Mouse (Mus musculus) urinary bladder, postnatal 14 days (tissue): ENCODE data around the gene Ptprn2.

Experiments
- DNase-seq: peaks from one replicate; pipeline ENCODE4 v3.0.0; 2021; ENCODE audit warnings: low spot score

Gene Ptprn2

DNA sequence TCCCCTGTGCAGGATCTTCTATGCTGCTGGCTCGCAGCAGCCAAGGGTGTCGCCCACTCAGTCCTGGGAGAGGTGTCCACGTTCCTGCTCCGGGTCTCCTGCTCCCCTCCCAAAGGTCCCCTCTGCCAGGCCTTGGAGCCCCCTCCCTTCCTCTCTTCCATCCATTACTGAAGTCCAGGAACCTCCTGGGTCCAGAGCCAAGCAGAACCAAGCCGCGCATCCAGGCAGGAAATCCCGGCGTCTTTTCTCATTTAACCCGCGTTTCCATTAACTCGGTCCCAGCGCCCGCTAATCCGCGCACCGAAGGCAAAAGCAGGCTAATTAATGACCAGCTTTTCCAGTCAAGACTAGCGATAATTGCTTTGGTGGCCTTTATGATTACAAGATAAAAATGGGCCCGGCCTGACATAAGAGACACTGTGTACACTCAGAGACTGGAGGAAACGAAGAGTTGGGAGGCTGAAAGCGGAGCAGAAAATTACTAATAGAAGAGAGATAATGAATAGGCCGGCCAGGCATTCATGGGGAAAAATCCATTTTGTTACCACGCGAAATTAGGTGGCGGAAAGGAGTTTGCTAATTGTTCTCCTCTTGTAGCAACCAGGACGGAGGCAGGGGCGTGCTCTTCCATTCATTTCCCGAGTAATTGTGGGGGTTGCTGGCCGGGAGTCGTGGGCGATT, 674.8 kb downstream of the Ptprn2 start:
- no peak for DNase-seq

DNA sequence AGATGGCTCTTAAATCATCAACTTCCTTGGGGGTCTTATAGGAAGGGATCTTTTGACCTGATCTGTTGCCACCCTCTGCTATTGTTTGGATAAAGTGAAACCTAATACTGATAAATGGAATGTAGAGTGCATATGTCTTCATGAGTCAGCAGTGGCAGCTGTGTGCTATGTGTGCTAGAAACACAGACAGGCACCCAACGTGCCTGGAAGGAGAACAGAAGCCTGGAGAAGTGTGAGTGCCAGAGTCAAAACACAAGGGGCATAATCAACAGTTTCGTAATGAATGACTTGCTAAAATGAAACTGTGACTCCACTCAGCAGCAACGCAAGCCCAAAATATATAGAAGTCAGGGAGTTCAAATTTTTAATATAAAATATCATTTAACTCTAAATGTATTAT, 676.7 kb downstream of the Ptprn2 start:
- no peak for DNase-seq

- DNase-seq: no peak
These were observed 678.3 kb downstream of the Ptprn2 start for GRCm38 (mm10) chr12:117163789-117164188.

GRCm38 (mm10) chr12:117166266-117166665, 680.7 kb downstream of the Ptprn2 start:
- DNase-seq: no peak

DNA sequence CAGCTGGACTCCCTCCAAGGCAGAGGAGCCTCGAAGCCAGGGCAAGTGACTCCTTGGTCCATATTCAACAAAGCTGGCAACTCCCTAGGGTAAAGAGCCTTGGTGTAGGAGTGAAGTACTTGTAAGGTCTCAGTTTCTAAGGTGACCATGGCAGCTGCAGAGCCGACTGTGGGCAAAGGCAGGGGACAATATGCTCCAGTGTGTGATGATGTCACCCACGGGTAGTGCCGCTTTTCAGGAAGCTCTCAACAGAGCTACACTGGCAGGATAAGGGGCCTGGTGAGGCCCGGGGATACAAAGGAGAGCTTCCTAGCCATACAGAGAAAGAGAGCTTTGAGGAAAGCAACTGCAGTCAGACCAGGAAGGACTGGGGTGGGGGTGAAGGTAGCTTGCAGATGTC, 684.1 kb downstream of the Ptprn2 start:
- DNase-seq: no peak

- DNase-seq: no peak
These were observed 687.0 kb downstream of the Ptprn2 start for GRCm38 (mm10) chr12:117172529-117172884.

GRCm38 (mm10) chr12:117172885-117173529, 687.5 kb downstream of the Ptprn2 start:
- no peak for DNase-seq

DNA sequence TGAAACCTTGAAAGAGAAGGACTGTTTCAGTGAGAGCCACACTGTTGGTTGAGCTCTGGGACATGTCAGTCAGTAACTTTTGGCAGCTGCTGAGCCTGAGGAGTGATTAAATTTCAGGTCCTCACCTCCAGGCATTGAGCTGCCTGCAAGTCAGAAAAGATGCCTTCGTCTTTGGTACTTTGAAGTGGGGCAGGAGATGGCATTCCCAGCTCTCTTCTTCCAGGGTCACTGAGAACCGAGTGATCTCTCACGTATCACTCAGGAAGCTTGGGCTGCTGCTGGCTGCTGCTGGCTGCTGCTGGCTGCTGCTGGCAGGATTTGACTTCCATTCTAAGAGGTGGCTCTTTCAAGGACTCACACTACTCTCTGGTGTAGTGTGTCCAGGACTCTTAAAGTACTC, 688.7 kb downstream of the Ptprn2 start:
- DNase-seq: no peak

DNA sequence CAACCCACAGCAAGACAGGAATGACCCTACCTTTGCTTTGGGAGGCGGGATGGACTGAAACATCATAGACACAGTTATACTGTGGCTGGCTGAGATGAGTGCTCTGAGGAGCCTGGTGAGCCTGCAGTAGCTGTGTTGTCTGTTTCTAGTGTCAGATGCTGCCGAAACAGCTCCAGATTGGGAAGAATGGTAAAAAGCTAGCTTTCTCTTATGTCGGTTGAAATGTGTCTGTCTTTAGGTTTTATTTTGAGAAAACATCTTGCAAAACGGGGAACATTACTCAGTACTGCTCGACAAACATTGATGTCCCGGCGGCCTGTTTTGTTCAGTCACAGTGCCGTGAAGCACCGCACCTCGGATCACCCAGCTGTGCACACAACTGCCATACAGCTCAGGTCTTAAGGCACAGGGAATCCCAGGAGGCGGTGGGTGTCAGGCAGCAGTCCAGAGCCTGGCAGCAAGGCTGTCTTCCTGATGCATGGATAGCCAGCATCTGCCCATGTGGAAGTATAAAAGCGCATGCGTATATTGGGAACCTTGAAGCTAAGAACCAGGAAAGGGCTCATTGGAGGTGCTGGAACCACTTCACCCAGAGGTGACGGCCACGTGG, 689.7 kb downstream of the Ptprn2 start:
- DNase-seq: no peak

DNA sequence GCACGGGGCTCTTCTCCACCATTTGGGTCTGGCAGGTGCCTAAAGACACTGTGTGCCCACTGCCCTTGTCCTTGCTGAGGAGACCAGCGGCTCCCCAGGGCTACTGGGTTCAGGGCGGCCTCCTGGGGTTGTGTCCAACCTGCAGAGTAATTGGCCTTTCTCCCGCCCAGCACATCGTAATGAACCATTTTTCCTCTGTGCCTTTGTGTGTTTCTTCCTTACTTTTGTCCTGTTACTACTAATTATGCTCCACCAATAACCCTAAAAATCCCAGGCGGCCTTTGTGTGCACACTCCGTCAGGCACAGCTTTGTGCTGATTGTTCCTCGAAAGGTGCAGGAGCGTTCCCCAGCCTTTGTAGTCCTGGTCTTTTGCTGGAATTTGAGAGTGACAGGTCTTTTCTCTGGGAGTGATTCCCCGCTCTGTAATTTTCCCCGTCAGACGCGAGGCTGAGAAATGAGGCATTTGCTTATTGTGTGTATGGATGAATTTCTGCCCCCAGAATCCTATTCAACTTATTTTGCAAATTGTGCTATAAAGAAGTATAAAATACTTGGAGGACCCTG, 690.8 kb downstream of the Ptprn2 start:
- DNase-seq: no peak

GRCm38 (mm10) chr12:117187167-117187566, 701.6 kb downstream of the Ptprn2 start:
- DNase-seq: no peak

DNA sequence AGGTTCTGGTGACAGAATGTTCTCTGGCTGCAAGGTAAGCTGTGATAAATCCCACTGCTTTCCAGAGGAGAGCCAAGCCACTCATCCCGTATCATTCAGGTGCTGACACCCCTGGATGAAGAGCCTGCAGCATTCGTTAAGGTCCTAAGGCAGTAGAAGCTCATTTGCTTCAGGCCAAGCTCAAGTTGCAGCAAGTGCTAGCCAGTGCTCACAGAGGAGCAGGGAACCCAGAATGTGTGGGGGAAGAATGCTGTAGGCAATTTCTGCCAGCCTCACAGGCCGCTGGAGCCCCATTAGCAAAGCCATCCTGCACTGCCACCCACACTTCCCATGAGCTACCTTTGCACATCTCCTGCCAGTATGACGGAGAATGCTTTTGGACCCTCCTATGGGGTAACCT, 706.5 kb downstream of the Ptprn2 start:
- DNase-seq: no peak

DNA sequence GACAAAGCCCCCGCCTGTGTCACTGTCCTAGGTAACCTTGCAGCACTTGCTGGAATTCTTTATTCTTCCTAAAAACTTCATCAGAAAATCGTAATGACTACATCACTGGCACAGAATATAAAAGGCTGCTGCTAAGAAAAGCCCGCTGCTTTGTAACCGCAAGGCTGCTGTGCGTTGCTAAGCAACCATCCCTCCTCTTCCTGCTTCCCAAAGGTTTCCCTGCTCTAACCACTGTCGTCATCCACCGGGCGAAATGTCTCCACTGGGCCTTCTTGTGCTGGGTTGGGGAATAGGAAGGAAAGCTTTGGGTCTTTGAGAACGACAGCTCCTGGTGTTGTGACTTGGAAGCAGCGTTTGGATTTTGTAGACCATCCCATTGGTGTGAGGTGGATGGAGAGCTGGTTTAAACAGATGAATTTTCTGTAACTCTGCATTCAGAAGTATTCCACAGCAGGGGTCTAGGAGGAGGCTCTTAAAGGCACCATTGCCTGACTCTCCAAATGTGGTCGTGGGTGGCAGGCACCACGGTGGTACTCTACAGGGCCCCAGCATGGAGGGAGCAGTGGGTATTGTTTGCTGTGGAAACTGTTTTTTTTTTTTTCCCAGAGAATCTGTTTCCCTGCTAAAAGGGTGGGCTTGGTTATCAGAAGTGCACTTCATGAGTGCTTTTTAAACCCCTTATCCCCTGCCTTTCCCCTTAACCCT, 711.4 kb downstream of the Ptprn2 start:
- no peak for DNase-seq

DNA sequence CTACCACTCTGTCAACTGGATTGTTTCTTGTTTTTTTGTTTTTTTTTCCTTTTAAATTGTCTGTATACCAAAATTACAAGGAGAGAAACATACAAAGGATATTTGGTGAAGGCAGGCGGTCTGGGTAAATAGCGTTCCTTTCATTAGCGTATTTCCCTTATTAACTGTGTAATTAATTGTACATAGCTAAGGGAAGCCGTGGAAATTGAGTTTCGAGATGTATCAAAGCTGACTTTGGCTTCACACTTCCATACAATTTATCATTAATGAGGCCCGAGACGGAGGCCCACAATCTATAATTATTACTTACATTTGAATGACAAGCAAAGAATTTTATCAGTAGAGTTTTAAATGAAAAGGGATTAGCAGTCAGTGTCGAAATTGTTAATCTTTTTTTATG, 712.6 kb downstream of the Ptprn2 start:
- no peak for DNase-seq

DNA sequence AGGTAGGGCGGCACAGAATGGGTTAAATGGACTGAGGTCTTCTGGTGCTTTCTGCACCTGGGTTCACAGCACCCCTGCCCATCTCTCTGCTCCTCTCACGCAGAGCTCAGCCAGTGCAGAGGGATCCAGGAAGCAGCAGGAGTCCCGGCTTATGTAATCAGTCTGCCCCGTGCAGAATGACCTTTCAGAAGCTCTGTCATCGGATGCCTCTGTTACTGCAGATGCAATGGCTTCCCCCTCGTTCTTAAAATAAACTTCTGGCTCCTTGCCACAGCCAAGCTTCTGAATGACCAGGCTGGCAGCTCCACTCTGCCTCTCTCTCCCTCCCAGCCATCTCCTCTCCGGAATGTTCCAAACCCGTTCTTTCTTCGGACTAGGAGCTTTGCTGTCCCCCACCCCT, 714.6 kb downstream of the Ptprn2 start:
- peak; percentile 32 for DNase-seq

DNA sequence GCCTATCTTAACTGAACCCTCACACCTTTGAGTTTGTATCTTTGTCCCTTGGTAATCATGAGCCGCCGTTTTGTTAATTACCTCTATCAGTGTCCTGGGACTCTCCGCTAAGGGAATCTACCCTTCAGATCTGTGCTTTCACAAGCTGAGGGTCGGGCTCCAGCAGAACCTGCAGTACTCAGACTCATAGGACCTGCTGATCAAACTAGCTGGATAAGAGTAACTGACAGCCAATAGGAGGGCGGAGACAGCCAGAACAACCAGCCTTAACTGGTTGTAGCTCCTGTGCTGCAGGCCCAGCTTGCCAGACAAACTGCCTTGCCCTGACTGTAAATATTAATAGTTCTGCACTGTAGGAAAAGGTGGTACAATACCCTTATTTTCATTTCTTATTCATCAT, 715.1 kb downstream of the Ptprn2 start:
- peak; percentile 23 for DNase-seq

DNA sequence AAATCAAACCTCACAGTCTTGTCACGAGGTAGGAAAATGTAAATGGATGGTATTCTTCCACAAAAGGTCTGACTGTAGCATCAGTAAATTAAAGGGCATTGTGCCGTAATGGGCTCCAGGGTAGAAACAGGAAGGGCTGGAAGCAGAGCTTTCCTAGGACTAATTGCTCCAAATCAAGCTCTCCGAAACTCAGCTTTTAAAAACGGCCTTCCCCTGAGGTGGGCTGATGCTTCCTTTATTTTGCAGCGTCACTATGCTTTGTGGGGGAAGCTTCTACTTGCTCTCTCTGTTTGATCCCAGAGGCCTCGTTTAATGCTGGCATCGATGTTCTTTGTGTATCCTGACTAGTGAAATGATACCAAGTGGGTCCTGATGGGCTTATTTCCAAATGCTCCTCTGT, 718.0 kb downstream of the Ptprn2 start:
- no peak for DNase-seq

- DNase-seq: no peak
These were observed 719.4 kb downstream of the Ptprn2 start for GRCm38 (mm10) chr12:117204905-117205304.

DNA sequence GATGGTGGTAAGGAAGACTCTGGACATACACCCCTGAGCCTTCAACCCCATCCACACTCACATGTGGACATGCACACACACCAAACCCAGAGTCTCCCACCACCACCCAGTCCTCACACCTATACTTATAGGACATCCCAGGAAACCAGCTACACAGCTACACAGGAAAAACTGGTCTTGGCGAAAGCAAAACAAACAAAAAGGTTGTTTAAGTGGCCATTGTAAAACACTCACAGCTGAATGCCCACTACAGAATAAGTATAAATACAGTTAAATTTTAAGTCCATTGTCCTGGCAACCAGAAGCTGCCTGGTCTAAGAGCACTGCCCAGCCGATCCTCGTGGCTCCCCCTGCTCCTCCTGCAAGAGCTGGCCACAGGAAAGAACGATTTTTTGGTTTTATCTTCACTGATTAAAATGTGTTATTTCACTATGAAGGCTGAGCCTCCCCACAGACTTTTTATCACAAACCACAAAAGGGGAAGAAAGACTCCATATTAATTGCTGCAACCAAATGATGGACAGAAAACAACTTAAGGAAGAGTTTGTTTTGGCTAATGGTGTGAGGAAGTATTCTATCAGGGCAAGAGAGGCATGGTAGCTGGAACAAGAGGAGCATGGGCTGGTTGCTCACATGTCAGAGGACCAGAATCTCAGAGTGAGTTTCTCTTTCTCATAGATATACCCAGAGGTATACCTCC, 722.1 kb downstream of the Ptprn2 start:
- DNase-seq: no peak

- no peak for DNase-seq
These were observed 724.9 kb downstream of the Ptprn2 start for GRCm38 (mm10) chr12:117210467-117210866.

DNA sequence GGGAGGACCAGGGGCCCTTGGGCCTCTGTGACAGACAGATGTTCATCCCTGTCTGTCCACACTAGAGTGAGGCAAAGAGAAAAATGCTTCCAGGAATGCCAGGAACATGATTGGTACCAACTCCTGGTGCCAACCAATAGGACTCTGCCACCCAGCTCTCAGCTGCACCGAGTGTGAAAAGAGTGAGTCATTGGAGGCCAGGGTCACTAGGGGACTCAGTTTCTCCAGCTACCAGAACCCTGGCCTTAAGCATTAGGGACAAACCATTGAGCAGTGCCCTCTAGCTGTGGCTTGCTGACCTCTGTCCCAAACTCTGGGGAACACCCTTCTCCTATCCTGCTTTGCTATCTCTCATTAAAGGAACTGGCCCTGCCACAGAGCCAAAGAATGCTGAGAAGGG, 728.0 kb downstream of the Ptprn2 start:
- DNase-seq: no peak

DNA sequence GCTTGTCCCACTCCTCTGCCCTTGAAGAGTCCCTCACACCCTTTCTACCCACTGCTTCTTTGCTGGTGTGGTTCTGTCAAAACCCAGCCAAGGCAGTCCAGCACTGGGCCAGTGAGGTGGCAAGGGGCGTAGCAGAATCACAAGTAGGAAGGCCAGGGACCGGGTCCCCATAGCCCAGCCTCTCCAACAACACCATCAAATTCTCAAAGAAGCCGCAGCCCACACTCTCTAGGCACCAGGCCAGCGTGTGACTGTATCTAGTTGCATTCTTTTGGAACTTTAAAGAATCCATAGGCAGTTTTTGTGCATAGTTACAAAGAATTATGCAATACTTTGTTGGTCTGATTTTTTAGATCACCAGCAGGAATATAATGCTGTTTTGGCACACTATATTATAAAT, 728.8 kb downstream of the Ptprn2 start:
- DNase-seq: no peak
